Mouse (Mus musculus) cortical plate, adult 2 months (tissue): ENCODE data around the gene Bcl2l10.

Experiments
- CTCF ChIP-seq: fragments of 200-500 bp; IDR thresholded peaks from 2 replicates; pipeline ENCODE4 v1.5.1; 2011; ENCODE audit warnings: mild to moderate bottlenecking, control low read depth, low read length; ENCODE audit not compliant: insufficient read depth; ENCODE audit errors: extremely low read depth
- POLR2A ChIP-seq: fragments of 200-500 bp; IDR thresholded peaks from 2 replicates; pipeline ENCODE4 v1.6.1; 2011; ENCODE audit warnings: mild to moderate bottlenecking, low read length, control low read depth; ENCODE audit not compliant: insufficient read depth; ENCODE audit errors: extremely low read depth

GRCm38 (mm10) chr9:75347458-75347857, at the start of gene Bcl2l10:
- TF ChIP-seq POLR2A: no peak
- TF ChIP-seq CTCF: no peak
